Mouse (Mus musculus) C2C12 (cell line): ENCODE results near the gene Zbed5.

Experiments used
- CTCF ChIP-seq: IDR thresholded peaks from one replicate; pipeline ENCODE4 v1.5.1; 2011; ENCODE audit not compliant: control insufficient read depth, insufficient read depth, insufficient read length
- FOSL1 ChIP-seq: IDR thresholded peaks from one replicate; pipeline ENCODE4 v1.8.0; 2011; ENCODE audit warnings: mild to moderate bottlenecking, low read length; ENCODE audit not compliant: poor library complexity, insufficient read depth, severe bottlenecking
- MAX ChIP-seq: IDR thresholded peaks from one replicate; pipeline ENCODE4 v1.6.1; 2011; ENCODE audit warnings: mild to moderate bottlenecking, control low read depth
- MYOD1 ChIP-seq: IDR thresholded peaks from one replicate; pipeline ENCODE4 v1.6.1; 2011; ENCODE audit warnings: low read depth; ENCODE audit not compliant: control insufficient read depth, insufficient read length
- USF1 ChIP-seq: IDR thresholded peaks from one replicate; pipeline ENCODE4 v1.6.1; 2011; ENCODE audit warnings: low read depth, mild to moderate bottlenecking, control low read depth, moderate library complexity

DNA sequence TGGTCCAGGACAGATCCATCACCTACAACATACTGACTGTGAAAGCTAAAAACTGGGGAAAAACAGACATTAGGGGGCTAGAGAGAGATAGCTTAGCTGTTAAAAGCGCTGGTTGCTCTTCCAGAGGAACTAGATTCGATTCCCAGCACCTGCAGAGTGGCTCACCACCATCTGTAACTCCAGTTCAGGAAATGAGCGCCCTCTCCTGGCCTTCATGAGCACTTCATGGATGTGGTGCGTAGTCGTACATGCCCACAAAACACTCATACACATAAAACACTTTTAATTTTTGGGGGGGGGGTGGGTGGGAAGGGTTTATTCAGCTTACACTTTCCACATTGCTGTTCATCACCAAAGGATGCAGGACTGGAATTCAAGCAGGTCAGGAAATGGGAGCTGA lies 39.1 kb upstream of the Zbed5 start:
- TF ChIP-seq USF1 = no peak
- no peak for TF ChIP-seq CTCF
- TF ChIP-seq MAX = no peak
- TF ChIP-seq MYOD1 = no peak
- TF ChIP-seq FOSL1 = no peak
